Mouse (Mus musculus) testis, postnatal 14 days (tissue): ENCODE data around the gene Oma1.
A peak's percentile ranks its signal among the peaks of the same experiment; 100 is the strongest.

Experiments used
- DNase-seq: peaks from one replicate; pipeline ENCODE4 v3.0.0; 2021; ENCODE audit warnings: low spot score

Oma1 gene

GRCm38 (mm10) chr4:103313587-103314525 lies at the start of gene Oma1:
Gene Oma1, plus strand, starts transcription at chr4:103313812.
- DNase-seq: peak; percentile 97

GRCm38 (mm10) chr4:103263812-103264396 lies 49.7 kb upstream of the Oma1 start:
- no peak for DNase-seq

- DNase-seq: no peak
These were observed 48.4 kb upstream of the Oma1 start for GRCm38 (mm10) chr4:103265166-103265565.

GRCm38 (mm10) chr4:103269336-103269735 lies 44.3 kb upstream of the Oma1 start:
- no peak for DNase-seq

GRCm38 (mm10) chr4:103273021-103273420 lies 40.6 kb upstream of the Oma1 start:
- no peak for DNase-seq

- no peak for DNase-seq
These were observed 25.3 kb upstream of the Oma1 start for GRCm38 (mm10) chr4:103288342-103288741.

DNA sequence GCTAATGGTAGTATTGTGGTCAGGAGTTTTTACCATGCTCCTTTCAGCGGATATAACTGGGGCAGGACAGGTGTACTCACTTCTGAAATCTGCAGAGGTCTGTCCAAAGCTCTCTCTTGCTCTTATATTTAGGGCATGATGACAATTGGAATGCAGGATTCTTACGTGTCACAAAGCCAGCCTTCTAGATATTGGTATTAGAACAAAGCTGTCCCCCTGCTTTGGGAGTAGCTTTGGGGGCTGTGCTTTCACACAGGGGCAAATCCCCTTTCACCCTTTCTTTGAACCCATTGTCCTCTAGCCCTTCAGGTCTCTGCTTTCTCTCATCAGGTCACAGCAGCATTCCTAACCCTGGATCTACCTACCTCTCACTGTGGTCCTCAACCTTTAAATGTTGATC lies 22.8 kb upstream of the Oma1 start, which contains the start of gene 4921539E11Rik:
TSS of gene 4921539E11Rik (minus strand) at position 101 of the 400 bp plus-strand sequence.
- no peak for DNase-seq

- DNase-seq: no peak
These were observed 14.3 kb upstream of the Oma1 start for GRCm38 (mm10) chr4:103299342-103299741.

GRCm38 (mm10) chr4:103303851-103304250 lies 9.8 kb upstream of the Oma1 start:
- DNase-seq: no peak

DNA sequence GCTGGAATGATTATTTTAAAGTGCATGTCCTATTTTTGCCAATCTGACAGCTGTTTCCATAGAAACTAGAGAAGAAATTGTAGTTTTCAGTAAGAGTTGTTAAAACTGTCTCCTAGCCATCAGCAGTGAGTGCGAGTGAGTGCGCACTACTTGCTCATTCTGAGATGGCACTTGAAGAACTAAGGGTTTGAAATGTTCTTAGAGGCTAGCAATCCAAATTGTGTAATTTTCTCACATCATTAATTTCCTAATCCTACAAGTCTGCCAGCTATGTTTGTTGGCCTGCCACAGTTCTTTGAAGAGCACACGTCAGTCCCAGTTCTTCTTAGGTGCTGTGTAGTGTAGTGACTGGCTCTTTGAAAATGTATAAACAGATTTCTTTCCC lies 906 bp downstream of the Oma1 start:
- no peak for DNase-seq

DNA sequence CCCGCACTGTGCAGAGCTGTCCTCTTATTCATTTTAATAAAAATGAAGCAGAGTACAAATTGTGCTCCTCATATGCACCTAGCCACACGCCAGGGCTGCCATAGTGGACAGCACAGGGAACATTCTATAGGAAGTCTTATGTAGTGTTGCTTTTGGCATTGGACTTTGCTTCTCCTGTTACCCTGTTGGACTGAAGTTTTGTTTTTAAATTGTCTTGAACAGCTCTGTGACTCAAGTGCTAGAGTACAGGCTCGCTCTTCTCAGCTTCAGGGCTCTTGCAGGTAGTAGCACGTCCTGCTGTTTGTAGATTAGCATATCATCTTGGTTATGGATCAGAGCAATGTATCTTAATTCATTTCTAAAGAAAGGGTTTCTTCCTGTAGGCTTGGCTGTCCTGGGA lies 2.2 kb downstream of the Oma1 start:
- DNase-seq: no peak

GRCm38 (mm10) chr4:103321461-103321860 lies 7.8 kb downstream of the Oma1 start:
- DNase-seq: no peak

GRCm38 (mm10) chr4:103324688-103325451 lies 11.3 kb downstream of the Oma1 start:
- no peak for DNase-seq

DNA sequence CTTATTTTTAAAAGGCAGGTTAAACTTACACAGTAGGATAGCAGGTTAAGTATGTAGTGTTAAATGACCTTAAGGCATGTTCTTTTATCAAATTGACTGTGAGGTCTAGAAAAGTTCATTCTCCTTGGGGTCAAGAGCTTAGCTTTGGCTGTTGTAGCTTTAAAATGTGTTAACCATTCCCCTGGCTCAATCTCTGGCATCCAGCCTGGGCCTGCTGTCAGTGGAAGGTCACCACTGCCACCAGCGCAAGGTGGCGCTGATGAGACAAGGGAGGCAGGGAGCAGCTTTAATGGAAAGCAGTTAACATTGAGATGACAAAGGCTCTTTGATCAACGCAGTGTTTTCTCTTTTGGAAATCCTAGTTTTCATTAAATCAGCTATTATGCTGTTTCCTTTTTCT lies 13.4 kb downstream of the Oma1 start:
- no peak for DNase-seq

DNA sequence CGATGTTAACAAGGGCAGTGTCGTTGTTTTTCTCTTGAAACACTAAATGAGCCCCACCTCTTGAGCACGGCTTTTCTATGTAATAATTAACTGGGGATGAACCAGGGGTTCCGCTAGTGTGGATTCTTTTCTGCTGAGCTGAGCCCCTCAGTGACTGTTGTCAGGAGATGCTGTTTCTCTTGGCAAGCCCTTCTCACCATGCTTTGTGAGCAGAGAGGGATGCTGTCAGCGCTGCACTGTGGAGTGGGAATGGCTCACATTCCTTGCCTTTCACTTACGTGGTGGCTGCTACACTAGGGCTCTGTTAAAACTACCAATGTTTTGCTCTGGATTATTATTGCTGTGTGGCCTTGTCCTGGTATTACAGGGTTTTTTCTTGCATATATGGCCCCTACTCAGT lies 15.7 kb downstream of the Oma1 start:
- DNase-seq: no peak

DNA sequence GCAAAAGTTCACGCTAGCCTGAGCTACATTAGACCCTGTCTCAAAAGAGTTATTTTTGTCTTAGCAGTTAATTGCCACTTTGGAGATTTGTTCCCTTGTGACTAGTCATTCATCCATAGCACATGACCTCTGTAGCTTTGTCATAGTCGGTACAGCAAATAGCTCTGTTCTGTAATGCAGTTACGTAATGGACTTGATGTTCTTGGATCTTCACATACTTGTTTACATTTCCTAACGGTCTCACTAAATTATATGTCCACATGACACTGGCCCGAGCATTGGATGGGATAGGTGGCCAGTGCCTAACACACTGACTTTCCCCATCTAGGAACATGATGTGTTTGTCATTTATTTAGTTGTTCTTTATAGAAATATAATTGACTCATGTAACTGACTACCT lies 21.5 kb downstream of the Oma1 start:
- DNase-seq: no peak

GRCm38 (mm10) chr4:103340726-103341125 lies 27.1 kb downstream of the Oma1 start:
- no peak for DNase-seq

- no peak for DNase-seq
These were observed 28.0 kb downstream of the Oma1 start for GRCm38 (mm10) chr4:103341620-103342019.

GRCm38 (mm10) chr4:103346058-103346457 lies 32.4 kb downstream of the Oma1 start:
- DNase-seq: no peak

DNA sequence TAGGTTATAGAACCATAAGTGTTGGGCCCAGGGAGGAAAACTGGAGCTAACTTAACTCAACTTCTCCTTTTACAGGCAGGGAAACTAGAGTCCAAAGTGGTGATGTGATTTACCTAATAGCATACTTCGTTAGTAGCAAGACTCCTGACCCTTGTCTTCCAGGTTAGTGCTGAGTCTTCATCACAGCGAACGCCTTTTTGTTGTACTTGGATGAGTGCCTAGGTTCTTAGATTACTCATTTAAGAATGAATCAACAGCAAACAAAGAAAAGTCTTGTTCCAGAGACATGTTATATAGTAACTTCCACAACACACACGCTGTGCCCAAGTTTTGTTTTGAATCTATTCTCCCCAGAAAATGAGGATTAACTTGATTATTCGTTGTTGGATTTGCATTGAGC lies 33.2 kb downstream of the Oma1 start:
- no peak for DNase-seq

- no peak for DNase-seq
These were observed 35.6 kb downstream of the Oma1 start for GRCm38 (mm10) chr4:103349219-103349618.

DNA sequence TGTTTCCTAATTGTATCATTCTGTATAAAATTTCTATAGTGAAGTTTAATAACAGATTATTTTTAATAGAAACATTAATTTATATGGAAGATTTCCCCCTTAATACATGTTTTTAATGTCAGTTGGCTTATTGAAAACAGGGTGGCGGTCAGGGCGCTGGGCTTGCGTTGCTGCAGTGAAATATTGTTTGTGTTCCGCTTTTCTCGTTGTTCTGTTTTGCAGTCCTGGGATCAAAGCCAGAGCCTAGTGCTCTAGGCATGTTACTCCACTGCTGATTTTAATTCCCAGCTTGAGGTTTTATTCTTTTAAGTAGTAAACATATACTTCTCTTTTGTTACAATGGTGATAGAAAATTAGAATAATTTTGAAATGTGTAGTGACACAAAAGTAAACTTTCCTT lies 39.3 kb downstream of the Oma1 start:
- DNase-seq: no peak

- DNase-seq: no peak
These were observed 43.8 kb downstream of the Oma1 start for GRCm38 (mm10) chr4:103357457-103357856.
